Mouse (Mus musculus): ENCODE data around the gene Herc2.

Herc2 gene

DNA sequence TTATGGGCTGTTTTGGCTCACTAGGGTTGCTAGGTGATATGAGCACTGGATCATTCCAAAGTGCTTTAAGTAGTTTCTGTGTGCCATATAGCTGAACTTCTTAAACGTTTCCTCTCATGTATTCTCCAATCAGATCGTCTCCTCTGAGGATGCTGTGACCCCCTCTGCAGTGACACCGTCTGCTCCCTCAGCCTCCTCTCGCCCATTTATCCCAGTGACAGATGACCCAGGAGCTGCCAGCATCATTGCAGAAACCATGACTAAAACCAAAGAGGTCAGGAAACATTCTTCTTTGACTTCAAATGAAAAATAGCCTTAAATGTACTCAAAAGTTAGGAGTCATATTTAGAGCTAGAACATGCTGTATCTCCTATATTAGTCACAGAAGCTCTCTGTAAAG, 141.7 kb downstream of the Herc2 start:
- no peak for DNase-seq (ENCODE audit: low spot score in 2 of 2)

DNA sequence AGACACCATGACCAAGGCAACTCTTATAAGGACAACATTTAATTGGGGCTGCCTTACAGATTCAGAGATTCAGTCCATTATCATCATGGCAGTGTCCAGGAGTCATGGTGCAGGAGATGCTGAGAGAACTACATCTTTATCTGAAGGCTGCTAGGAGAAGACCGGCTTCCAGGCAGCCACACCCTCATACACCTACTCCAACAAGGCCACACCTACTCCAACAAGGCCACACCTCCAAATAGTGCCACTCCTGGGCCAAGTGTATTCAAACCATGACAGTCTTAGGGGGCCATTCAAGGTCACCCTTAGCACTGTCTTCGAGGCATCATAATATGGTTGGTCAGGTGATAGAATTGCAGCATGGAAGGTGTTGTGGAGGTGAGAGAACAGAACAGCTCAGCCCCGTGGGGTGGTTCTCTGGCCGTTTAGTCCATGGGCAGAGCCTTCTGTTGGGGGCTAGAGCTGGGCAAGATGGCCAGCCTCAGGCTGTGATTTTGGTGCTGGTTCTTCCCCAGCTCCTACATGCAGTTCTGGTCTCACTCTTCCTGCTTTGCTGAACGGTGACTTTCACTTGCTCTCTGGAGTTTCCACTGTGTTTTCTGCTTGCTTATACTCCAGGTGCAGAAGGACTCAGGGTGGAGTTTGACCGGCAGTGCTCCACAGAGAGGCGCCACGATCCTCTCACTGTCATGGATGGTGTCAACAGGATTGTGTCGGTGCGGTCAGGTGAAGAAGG, 151.7 kb downstream of the Herc2 start:
- DNase-seq (ENCODE audit: low spot score in 2 of 2) = no peak

DNA sequence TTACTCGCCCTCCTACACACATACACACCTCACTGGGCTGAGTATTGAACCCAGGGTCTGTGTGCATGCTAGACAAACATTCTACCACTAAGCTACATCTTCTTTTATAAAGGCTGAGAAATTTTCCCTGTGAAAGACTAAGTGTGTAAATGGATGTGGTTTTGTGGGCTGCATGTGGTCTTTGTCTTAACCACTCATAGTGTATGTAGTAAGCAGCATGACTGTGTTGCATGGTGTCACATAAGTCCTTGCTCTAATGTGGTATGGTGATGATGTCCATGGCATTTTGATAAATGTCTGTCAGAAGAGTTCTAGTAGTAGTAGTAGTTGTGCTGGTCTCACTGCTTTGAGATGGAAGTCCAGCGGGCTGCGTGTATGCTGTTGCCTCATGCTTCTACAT, 152.8 kb downstream of the Herc2 start:
- DNase-seq (ENCODE audit: low spot score in 2 of 2) = no peak

DNA sequence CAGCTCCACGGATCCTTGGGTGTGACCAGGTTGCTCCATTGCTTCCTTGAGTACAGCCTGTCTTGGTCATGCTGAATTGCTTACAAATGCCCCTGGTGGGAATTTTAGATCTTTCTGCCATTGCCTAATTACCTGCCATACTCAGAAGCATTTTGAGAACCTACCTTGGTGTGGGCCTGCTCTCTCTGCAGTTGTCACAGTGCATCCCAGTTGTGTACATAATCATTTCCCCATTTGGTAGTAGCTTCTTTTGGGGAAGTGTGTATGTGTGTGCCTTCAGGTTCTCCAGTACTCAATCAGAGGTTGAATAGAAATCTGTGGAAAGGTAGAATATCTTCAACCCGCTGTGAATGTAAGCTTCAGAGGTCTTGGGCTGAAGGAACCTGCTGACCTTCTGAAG, 153.3 kb downstream of the Herc2 start:
- DNase-seq (ENCODE audit: low spot score in 2 of 2) = no peak

DNA sequence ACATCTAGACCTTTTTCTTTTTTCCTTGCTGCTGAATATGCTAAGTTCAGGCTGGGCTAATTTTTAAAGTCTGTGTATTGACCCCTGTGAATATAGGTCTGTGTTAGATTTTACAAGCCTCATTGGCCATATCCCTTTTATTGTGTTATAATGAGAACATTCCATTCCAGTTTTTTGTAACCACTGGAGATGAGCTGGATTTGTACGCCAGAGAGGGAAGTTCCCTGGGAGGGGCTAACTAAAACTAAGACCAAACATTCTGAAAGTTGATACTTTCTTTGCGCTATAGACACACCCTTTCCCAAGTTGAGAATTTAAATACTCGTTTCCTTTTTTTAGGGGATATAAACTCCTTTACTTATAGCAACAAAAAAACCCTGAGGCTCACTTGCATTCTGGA, 154.9 kb downstream of the Herc2 start:
- no peak for DNase-seq (ENCODE audit: low spot score in 2 of 2)

DNA sequence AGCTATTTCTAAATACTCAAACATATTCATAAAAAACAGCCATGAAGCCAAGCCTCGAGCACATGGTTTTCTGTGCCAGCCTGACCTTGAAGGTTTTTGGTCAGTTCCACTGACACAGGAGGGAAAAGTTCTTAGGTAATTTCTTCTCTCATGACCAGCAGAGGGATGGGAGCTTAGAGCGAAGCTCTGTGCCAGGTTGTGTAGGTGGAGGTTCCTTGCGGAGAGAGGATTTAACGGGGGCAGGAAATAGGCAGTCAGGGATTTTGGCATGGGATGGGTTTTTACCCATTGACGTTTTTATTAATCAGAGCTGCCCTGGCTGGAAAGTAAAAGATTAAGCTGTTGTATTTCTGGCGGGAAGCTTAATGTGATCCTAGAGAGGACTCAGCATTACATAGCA, 170.8 kb downstream of the Herc2 start:
- no peak for DNase-seq (ENCODE audit: low spot score in 2 of 2)

DNA sequence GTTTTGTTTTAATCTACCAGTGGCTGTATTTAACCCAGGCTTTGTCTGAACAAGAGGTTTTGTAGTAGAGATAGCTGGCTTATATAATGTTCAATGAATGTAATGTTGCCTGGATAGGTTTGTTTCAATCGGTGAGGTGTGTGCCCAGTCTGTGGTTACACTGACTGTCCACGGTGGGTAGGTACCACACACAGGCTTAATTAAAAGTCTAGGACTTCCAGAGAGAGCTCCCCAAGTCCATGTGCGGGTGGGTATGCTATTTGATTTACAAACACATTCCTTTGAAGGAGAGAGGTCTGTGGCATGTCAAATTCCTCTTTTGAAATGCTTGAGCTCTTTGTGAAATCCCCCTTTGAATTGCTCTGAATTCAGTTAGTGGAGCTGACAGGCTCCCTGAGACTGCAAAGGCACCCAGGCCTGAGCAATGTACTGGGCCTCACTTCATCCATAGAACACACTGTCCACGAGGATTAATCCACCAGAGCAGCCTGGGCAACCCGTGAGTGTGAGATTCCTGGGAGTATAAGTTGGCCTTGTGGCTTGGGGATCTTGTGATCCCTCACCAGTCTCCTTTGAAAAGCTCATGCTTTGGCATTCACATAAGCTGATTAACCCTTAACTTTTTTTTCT, 185.9 kb downstream of the Herc2 start:
- DNase-seq (ENCODE audit: low spot score in 2 of 2) = no peak

DNA sequence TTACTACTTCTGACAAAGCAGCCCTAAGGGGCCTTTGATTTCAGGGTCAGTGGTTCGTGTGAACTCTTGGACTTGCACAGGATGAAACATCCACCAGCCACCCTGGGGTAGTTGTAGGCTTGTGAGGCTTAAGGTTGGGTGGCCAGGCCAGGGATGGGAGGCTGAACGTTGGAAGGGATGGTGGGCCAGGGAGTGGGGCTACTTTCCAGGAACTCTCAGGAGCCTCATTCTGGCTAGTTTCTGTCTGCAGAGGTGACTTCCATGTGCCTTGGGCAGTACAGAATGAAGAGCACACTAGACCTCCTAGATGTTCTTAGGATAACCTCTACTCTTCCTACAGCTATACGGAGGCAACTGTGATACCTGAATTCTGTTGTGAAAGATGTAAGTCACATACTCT, 186.6 kb downstream of the Herc2 start:
- DNase-seq (ENCODE audit: low spot score in 2 of 2) = no peak

DNA sequence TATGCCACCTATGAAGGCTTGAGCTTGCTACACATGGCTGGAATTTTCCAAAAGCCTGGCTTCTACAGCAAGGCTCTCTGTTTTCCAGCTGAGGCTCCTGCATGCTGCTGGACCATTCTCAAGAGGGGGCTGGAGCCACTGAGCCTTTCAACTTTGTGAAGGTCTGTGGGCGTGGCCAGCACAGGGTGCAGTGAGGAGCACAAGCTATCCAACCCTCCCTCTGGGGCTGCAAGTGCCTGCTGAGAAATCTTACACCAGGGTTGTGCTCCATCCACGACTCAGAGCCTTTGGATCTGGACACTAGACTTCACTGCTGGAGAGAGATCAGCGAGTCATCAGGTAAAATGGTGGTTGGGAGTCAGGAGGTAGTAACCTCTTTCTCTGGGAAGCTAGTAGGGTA, 189.5 kb downstream of the Herc2 start, which contains the start of gene Oca2:
Oca2 (plus strand) TSS at position 218 of the 400 bp plus-strand sequence.
- no peak for DNase-seq (ENCODE audit: low spot score in 2 of 2)

DNA sequence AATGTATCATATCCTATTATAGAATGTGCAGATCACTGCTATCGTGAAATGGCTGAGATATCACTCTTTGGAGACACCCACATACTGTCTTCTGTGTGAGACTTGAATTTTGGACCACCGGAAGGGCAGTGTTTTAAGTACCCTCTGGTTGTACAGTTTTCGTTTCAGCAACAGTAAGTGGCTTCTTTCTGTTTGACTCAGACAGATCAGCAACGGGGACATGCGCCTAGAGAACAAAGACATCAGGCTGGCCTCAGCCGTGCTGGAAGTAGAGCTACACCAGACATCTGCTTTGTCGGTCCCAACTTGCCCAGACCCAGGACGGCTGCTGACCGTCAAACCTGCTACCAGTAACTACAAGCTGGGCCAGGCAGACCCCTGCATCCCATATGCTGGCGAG, 204.6 kb downstream of the Herc2 start:
- DNase-seq (ENCODE audit: low spot score in 2 of 2) = no peak

DNA sequence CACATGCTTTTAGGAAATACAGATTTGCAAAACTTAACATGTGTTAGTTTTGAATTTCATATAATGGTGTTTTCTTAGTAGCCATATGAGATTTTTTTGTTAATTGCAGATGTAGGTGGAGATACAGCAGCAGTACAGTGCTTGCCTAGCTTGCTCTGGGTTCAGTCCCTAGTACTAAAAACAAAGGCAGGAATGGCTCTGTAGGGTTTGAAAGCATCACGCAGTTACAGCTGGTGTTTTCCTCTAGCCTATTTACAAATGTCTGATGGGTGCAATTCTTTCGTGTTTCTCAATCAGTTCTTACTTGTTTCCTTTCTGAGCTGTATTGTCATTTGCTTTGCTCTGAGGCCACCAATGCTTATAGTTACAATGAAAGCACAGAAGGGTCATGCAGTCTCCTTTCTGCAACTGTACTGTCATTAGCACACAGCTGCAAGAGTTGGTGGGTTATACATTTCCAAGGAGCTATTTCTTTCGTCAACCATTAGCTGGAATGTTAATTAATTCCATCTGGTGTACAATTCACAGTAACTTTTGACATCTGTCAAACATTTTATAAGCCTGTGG, 208.0 kb downstream of the Herc2 start:
- DNase-seq (ENCODE audit: low spot score in 2 of 2) = no peak

DNA sequence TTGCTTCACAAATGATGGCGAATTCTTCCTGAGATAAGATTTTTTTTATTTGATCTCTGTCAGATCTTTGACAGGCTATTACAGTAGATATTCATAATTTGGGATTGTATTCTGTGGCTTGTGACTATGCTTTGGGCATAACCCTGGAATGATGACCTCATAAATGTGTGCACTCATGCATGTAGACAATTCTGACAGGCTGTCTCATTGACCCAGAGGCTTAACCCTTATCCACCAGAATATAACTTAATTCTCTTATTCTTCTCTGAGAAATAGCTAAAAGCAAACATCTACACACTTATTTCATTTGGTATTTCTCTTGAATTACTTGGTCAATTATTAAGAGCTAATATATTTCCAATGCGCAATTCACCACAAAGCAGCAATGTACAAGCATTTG, 227.5 kb downstream of the Herc2 start:
- no peak for DNase-seq (ENCODE audit: low spot score in 2 of 2)
